Mouse (Mus musculus) gastrocnemius, postnatal 36 days (tissue): ENCODE measurements around the gene Hsdl2. TPM values are rescaled to one million over a fixed set of nuclear protein-coding genes. Genes with fewer than 3 reads are reported as not detected.
"Not testable (repeated sequence)": the region's sequence is repeated elsewhere in the genome, so short reads cannot be mapped to it uniquely, and the experiment has no call there.

Experiments
- DNase-seq, 2 experiments: peaks; one replicate each; pipeline ENCODE4 v3.0.0; 2022
- intact Hi-C: fragments of 180-260 bp; cut with DNase I; formaldehyde crosslinking; loops from one replicate; pipeline ENCODE4 v1.15.1; 2025
- total RNA-seq, 2 experiments: library from RNA; stranded (reverse); gene quantifications; 2 replicates each; pipeline ENCODE4 v1.2.3; 2021

The Hsdl2 gene
- total RNA-seq, 2 experiments from 2014 or later, result 55.1 to 61.0 TPM

DNA sequence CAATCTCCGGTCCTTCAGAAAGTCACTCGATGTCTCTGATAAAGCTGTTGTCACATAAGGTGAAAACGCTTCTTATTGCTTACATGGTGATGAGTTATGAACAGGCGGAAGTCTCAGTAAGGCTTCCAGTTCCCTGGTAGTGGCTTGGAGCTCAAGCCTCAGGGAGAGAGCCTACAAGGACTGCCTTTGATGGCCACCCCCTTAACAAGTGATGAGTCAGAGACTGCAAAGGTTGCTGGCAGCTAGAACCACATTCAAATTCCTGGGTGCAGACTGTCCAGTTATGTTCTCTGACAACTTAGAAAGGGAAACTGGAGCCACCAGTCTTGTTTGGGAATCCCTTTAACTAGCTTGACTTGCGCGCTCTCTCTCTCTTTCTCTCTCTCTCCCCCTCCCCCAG is 21.2 kb upstream of the Hsdl2 start:
- intact Hi-C loops, result no loop called here
- no peak for DNase-seq

DNA sequence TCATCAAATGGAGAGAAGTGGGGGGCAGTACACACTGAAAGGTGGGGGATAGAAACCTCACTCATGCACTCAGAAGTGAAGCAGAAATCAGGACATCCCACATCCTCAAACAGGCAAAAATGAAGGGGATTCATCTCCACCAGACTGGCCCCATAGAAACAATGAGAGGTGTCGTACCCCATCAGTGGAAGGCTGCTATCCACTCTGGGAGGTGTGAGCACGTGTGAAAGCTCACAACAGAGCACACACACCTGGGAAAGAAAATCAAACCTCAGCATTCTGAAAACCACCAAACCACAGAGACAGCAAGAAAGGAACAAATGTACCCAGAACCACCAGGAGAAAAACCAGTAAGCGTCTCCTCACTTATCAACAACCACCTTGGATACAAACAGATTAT is 17.2 kb upstream of the Hsdl2 start:
- intact Hi-C loops, result no loop called here
- no peak for DNase-seq

DNA sequence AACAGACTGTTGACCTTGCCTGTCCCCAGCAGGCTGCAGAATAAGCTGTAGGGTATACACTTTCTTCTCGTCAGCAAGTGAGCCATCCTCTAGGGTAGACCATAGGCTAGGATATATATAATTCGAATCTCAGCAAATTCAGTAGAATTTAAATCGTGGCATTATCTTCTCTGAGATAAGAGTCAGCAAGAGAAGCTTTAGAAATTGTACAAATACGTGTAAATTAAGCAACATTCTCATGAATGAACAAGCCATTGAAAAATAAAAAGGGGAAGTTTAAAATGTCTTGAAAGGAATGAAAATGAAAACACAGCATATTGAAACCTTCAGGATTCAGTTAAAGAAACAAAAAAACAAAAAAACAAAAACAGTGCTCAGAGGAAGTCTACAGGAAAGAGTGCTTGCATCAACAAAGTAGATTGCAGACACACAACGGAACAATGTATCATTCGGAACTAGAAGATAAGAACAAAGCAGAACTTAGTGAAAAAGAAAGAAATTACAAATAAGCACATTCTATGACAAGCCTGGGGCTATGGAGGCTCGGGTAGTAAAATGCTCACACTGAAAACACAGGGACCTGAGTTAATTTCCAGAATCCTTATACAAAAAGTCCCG is 15.7 kb upstream of the Hsdl2 start:
- no peak for DNase-seq
- intact Hi-C loops, result loop anchor here (5.0 kb wide), 1 partner anchor 203 kb away; no protein-coding TSS in a partner anchor

DNA sequence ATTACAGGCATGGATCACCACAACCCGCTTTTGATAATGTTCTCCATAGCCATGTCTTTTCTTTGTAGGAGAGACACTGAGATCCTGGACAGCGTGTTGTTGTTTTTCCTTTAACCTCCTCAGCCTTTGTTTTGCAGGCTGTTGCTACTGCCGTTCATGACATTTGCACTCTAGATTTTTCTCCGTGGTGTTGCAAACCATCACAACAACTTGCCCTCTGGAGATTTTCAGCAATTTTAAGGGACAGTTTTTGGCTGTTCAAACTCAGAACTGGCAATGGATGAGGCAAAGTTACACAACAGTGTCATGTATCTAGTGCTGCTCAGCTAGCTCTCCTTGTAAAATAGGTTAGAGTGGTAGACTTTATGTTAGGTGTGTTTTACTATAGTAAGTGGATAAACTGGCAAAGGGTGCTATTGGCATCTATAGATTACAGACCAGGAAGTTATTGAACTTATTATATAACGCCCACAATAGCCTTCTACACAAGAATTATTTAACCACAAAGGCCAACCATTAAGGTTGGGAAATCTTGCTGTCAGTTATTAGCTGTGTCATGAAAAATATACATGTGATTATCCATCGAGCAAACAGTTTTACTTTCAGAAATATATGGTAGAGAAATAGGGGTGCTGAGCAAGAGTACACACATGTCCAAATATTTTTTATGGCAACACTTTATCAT is 13.6 kb upstream of the Hsdl2 start:
- no peak for DNase-seq
- intact Hi-C loops, result loop anchor here (5.0 kb wide), 1 partner anchor 205 kb away; no protein-coding TSS in a partner anchor

GRCm38 (mm10) chr4:59569538-59569937 is 11.8 kb upstream of the Hsdl2 start:
- peak in 1 of 2 experiments; percentile 45 for DNase-seq
- intact Hi-C loops, result loop anchor here (5.0 kb wide), 1 partner anchor 207 kb away; no protein-coding TSS in a partner anchor

- not testable (repeated sequence) for DNase-seq
- intact Hi-C loops, result loop anchor here (10.0 kb wide), 1 partner anchor 476 kb away; no protein-coding TSS in a partner anchor
These were observed 10.8 kb upstream of the Hsdl2 start for GRCm38 (mm10) chr4:59570519-59570918.

DNA sequence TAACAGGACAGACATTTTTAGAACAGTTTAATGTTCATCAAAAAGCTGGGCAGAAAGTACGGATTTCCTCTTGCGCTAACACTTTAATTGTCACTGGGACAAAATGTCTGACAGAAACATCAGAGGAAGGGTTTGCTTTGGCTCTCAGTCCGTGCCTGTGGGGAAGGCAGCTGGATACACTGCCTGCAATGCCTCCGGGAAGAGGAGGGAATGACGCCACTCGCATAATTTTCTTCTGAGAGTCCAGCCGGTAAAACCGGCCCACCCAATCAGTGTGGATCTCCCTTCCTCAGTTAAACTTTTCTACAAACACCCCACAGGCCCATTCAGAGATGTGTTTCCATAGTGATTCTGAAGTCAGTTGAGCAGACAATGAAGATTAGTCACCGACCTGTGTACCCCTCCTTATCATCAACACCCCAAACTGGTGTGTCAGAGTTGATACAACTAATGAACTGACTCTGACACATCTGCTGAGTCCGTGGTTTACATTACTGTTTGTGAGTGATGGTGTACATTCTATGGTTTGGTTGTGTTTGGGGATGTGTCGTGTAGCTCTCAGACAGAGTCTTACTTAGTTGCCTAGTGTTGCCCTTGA is 8.7 kb upstream of the Hsdl2 start:
- intact Hi-C loops, result loop anchor here (10.0 kb wide), 1 partner anchor 478 kb away; no protein-coding TSS in a partner anchor

DNA sequence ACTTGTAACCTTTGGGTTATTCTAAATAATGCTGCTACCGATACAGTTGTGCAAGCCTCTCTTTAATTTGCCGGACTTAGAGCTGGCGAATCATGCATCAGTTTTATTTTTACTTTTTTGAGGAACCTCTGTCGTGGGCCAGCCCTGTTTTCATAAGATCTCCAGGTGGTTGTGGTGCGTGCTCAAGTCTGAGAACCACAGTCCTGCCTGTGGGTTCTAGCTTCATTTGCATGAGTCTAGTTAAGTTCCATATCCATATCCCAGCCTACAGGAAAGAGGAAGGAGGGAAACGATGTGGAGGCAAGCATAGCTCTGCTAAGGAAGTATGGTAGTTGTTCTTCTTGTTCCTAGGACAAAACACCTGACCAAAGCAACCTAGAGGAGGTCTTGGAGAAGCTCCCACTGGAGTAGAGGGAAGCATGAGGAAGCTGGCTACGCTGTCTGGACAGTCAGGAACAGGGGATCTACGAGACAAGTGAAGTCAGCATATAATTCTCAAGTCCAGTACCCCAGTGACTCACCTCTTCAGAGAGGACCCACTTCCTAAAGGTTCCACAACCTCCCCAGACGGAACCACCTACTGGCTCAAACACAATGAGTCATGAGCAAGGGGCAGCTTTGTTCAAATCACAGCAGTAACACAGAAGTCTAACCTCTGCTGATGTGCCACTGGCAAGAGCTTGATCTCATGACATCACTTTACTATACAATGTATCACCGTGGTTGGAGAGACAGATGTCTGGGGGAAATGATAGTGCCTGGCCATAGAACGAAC is 6.0 kb upstream of the Hsdl2 start:
- DNase-seq, result no peak
- intact Hi-C loops, result loop anchor here (10.0 kb wide), 1 partner anchor 481 kb away; no protein-coding TSS in a partner anchor

More for the DNA sequence above, 8.7 kb upstream of the Hsdl2 start:
- no peak for DNase-seq

GRCm38 (mm10) chr4:59580495-59581281 is 675 bp upstream of the Hsdl2 start:
- intact Hi-C loops, result no loop called here
- no peak for DNase-seq

DNA sequence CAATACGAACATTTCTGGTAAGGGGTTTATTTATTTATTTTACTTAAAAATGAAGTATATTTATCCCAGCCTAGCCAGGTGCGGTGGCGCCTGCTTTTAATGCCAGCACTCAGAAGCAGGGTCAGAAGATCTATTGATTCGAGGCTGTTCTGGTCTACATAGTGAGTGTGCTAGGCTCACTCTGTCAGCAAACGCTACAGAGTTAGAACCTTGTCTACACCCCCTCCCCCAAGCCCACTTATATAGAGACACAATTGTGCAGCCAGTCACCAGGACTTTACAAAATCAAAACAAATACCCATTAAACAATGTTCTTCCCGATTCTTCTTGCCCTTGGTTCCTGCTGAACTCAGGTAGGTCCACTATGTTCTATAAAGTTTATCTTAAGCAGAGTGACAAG is 823 bp downstream of the Hsdl2 start:
- DNase-seq, result no peak
- intact Hi-C loops, result no loop called here

DNA sequence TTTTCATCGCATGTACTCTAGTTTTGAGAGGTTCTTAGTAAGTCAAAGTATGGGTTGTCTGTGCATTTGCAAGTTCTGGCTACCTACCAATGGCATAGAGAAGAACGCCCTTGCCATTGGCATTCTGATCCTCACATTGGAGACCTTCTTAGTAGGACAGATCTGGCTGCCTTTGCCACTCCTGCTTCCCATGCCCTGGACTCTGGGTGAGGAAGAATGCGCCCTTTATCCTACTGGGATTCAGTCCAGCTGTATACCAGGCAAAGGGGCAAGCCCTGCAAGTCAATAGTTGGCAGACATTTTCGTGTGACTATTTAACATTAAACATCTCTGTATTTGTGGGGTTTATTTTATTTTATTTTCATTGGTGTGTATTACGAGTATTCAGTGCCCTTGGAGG is 3.7 kb downstream of the Hsdl2 start:
- intact Hi-C loops, result no loop called here
- peak in 1 of 2 experiments; percentile 9 for DNase-seq

DNA sequence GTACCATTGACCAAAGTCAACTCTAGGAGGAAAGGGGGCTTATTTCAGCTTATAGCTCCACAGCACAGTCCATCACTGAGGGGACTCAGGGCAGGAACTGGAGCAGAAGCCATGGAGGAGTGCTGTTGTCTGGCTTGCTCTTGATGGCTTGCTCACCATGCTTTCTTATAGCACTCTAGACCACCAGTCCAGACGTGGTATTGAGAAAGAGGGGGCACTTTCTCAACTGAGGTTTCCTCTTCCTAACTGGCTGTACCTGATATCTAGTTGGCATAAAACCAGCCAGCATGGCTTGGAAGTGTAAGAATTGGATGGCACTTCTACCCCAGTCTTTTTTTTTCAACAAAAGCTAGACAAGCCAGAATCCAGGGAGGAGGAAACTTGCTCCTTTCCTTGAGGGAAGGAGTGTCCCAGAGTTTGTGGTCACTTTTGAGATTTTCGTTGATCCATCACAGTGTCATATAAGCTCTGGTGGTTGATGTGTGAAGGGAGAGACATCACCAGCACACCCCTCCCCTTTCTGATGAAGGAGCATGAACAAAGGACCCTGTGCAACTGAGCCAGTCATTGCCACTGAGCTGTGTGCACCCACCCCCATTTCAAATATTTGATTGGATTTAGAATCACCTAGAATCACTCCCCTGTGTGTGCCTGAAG is 6.0 kb downstream of the Hsdl2 start:
- intact Hi-C loops, result no loop called here
- DNase-seq, result no peak

DNA sequence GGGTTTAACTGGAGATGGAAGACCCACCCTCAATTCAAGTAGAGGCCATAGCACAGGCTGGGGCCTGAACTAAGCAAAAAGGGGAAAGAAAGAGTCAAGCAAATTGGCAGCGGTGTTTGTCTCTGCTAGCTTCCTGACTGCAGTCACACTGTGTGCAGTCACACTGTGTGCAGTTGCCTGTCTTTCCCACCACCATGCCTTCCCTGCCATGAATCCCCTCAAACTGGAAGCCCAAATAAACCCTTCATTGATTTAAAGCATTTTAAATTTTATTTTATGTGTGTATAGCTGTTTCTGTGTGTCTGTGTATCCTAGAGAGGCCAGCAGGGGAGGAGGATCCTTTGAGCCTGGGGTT is 6.5 kb downstream of the Hsdl2 start:
- DNase-seq, result no peak
- intact Hi-C loops, result no loop called here

GRCm38 (mm10) chr4:59594614-59595013 is 13.3 kb downstream of the Hsdl2 start:
- intact Hi-C loops, result no loop called here
- DNase-seq, result no peak

DNA sequence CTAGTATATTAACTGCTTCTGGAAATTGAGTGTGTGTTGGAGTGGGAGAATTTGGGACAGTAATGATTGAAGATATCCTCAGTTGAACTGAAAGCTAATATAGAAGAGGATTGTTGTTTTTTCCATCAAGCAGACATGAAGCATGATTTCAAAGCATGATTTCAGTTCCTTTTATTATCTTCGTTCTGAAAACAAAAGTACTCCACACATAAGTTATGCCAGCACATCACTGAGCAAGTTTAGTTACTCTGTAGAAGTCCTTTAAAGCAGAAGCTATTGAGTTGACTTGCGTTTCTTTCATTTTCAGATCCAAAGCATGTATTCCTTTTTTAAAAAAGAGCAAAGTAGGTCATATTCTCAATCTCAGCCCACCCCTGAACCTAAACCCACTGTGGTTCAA is 15.2 kb downstream of the Hsdl2 start:
- DNase-seq, result no peak
- intact Hi-C loops, result no loop called here

GRCm38 (mm10) chr4:59602704-59603103 is 21.3 kb downstream of the Hsdl2 start:
- no peak for DNase-seq
- intact Hi-C loops, result no loop called here

DNA sequence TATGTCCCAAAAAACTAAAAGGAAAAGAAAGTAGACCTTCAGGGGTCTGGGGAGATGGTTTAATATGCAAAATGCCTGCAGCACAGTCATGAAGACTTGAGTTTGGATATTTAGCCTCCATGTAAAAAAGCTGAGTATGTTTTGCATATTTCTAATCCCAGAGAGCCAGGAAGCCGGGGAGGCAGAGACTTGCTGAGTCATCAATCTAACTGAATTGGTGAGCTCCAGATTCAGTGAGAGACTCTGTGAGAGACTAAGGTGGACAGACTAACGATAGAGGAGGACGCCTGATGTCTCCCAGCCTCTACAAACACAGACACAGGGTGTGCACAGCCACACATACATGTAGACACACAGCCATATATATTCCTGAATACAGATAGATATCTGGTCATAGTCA is 23.5 kb downstream of the Hsdl2 start:
- intact Hi-C loops, result no loop called here
- no peak for DNase-seq

- no peak for DNase-seq
- intact Hi-C loops, result no loop called here
These were observed 24.1 kb downstream of the Hsdl2 start for GRCm38 (mm10) chr4:59605501-59605900.

GRCm38 (mm10) chr4:59610411-59610810 is 29.0 kb downstream of the Hsdl2 start:
- intact Hi-C loops, result loop anchor here (5.0 kb wide), 1 partner anchor 262 kb away; no protein-coding TSS in a partner anchor
- DNase-seq, result no peak
